Mouse (Mus musculus): ENCODE measurements around the gene Rhbdl3. TPM values are rescaled to one million over a fixed set of nuclear protein-coding genes. Genes with fewer than 3 reads are reported as not detected.

Rhbdl3 gene
- polyA plus RNA-seq, 1 experiment from 2014 or later = 0.85 TPM

DNA sequence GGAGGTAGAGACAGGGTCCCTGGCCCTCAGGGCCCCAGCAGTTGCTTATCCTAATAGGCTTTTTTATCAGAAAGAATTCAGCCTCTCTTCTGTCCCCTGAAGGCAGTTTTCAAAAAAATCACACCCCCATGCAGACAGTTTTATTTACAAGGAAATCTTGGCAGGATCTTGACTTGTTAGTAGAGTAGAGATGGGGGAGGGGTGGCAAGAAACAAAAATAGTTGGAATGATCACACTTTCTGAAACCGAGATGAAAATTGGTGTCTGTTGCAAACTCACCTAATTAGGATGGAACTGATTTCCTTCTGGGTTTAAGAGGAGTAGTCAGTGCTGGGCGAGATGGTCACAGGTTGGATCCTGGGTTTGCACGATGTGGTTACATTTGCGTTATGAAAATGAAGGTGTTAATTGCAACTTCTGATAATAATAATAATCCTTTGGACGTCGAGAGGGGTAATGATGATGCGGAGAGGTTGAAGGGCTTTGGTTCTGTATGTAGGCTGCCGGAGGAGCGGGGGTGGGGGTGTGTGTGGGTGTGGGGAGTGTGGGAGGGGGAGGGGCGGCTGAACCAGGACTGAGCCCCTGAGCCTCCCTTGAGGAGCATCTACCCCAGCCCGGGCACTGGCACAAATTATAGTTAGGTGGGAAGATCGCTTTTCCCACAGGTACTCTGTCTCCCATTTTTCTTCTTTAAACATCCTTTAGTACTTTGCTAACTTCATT lies 1.0 kb upstream of the Rhbdl3 start:
- Histone ChIP-seq H3K36me3 (no peaks in the 10 kb centered on the region), H3K4me1 (peaks cover 42% of the 10 kb centered on the region), H3K27me3 (ENCODE audit: low read depth, poor library complexity, severe bottlenecking) (peaks cover 92% of the 10 kb centered on the region), H3K9me3 (replicated peaks) (no peaks in the 10 kb centered on the region), H3K4me3 (peak overlapping the region; percentile 81), H3K27ac (no peak overlapping the region)
- 8% methylated on average over 12 of the region's 12 CpGs for WGBS
- no peak for DNase-seq (ENCODE audit: low spot score)

DNA sequence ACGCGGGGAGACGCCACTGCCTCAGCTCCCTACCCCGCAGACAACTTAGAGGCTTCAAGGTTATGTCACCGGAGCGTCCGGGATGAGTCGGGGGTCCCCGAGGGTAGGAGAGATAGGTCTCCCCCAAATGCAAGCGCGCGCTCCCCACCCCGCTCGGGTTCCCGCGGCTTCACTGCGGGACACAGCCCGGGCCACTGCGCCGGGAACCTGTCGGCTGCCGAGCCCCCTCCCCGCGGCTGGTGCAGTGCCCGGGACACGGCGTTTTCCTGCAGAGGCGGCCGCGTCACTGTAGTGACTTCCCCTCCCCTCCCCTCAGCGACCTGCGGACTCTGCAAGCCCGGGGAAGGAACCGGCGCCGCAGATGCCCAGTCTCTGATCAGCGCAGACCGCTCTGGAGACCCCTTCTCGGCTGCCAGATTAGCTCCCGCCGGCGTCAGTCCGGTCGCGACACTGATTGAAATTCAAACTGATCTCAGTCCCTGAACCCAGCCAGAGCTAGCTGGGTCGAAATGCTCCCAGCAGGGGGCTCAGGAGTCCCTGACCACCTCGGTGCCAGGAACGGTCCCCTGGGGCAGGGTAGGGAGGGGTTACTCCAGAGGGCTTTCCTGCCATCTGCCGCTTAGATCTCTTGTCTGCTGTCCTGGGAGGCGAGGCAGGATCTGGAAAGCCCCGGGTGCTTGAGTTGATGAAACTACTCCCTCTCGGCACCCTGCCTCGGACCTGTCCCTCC lies 769 bp downstream of the Rhbdl3 start:
- no peaks in the 10 kb centered on the region for H3K36me3 ChIP-seq
- H3K9me3 ChIP-seq (replicated peaks) = no peaks in the 10 kb centered on the region
- peak overlapping the region; percentile 76 for H3K27ac ChIP-seq
- peaks cover 75% of the 10 kb centered on the region for H3K27me3 ChIP-seq (ENCODE audit: low read depth, poor library complexity, severe bottlenecking)
- peaks cover 32% of the 10 kb centered on the region for H3K4me1 ChIP-seq
- peak; percentile 72 for DNase-seq (ENCODE audit: low spot score)
- peak overlapping the region; percentile 81 for H3K4me3 ChIP-seq
- 1% methylated on average over 53 of the region's 53 CpGs for WGBS

- no peak for DNase-seq (ENCODE audit: low spot score)
- H3K9me3 ChIP-seq (replicated peaks) = no peaks in the 10 kb centered on the region
- WGBS = 1% methylated on average over 9 of the region's 9 CpGs
- H3K27ac ChIP-seq = no peak overlapping the region
- H3K4me3 ChIP-seq = peak overlapping the region; percentile 81
- H3K36me3 ChIP-seq = no peaks in the 10 kb centered on the region
- H3K4me1 ChIP-seq = peaks cover 32% of the 10 kb centered on the region
- peaks cover 69% of the 10 kb centered on the region for H3K27me3 ChIP-seq (ENCODE audit: low read depth, poor library complexity, severe bottlenecking)
Measured at GRCm38 (mm10) chr11:80302046-80302390, 1.3 kb downstream of the Rhbdl3 start.

DNA sequence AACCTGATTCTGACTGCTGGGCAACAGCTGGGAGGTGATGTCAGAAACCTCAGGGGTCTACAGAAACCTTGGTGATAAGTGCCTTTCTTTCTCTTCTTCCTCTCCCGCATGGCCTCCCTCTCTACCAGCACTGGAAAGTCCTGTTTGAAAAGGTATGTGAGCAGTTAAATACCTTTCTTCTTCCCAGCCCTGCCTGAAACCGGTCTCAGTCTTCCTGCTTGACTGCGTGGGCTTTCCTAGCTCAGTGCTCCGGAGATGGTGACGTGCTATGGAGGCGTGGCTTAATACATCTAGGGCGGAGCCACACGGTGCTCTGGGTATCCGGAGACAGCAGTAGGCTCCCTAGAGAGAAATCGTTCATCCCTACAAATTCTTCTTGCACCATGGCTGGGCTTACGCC lies 1.8 kb downstream of the Rhbdl3 start:
- DNase-seq (ENCODE audit: low spot score) = peak; percentile 54
- Histone ChIP-seq H3K27ac (no peak overlapping the region), H3K27me3 (ENCODE audit: low read depth, poor library complexity, severe bottlenecking) (peaks cover 64% of the 10 kb centered on the region), H3K36me3 (no peaks in the 10 kb centered on the region), H3K4me3 (peak overlapping the region; percentile 81), H3K9me3 (replicated peaks) (no peaks in the 10 kb centered on the region), H3K4me1 (peaks cover 32% of the 10 kb centered on the region)
- 3% methylated on average over 11 of the region's 11 CpGs for WGBS

DNA sequence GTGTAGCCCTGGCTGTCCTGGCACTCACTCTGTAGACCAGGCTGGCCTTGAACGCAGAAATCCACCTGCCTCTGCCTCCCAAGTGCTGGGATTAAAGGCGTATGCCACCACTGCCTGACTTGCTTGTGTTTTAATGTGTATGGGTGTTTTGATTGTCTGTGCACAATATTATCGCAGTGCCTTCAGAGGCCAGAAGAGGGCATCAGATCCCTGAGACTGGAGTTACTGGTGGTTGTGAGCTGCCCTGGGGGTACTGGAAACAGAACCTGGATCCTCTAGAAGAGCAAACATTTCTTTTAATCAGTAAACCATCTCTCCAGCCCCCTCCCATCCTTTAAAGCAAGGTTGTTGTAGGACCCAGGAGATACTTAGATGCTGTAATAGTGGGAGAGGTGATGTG lies 3.0 kb downstream of the Rhbdl3 start:
- peaks cover 53% of the 10 kb centered on the region for H3K27me3 ChIP-seq (ENCODE audit: low read depth, poor library complexity, severe bottlenecking)
- 77% methylated on average over 3 of the region's 3 CpGs for WGBS
- H3K9me3 ChIP-seq (replicated peaks) = no peaks in the 10 kb centered on the region
- H3K36me3 ChIP-seq = no peaks in the 10 kb centered on the region
- H3K4me1 ChIP-seq = peaks cover 32% of the 10 kb centered on the region
- DNase-seq (ENCODE audit: low spot score) = no peak
- H3K27ac ChIP-seq = no peak overlapping the region
- H3K4me3 ChIP-seq = no peak overlapping the region

DNA sequence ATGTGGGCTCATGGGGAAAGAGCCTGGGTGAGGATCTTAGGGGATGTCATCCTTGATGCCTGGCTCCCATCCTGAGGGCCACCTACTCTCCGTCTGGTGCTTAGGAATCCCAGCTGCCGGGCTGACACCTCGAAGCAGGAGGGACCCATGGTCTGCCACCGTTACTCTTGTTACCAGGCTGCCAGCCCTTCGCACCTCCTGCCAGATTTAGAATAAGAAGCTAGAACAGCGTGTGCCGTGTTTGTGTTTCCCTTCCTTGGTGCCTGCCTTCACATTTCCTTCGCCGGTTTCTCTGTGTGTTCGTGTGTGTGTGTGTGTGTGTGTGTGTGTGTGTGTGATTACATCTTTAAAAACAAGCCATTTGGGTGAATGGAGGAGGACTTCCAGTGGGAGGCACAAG lies 4.1 kb downstream of the Rhbdl3 start:
- Histone ChIP-seq H3K4me1 (peaks cover 29% of the 10 kb centered on the region), H3K36me3 (no peaks in the 10 kb centered on the region), H3K27me3 (ENCODE audit: low read depth, poor library complexity, severe bottlenecking) (peaks cover 42% of the 10 kb centered on the region), H3K9me3 (replicated peaks) (no peaks in the 10 kb centered on the region), H3K27ac (no peak overlapping the region), H3K4me3 (no peak overlapping the region)
- WGBS = 74% methylated on average over 10 of the region's 10 CpGs
- DNase-seq (ENCODE audit: low spot score) = no peak

- Histone ChIP-seq H3K27ac (no peak overlapping the region), H3K4me1 (peaks cover 18% of the 10 kb centered on the region), H3K27me3 (ENCODE audit: low read depth, poor library complexity, severe bottlenecking) (peaks cover 9% of the 10 kb centered on the region), H3K36me3 (no peaks in the 10 kb centered on the region), H3K4me3 (no peak overlapping the region), H3K9me3 (replicated peaks) (no peaks in the 10 kb centered on the region)
- no peak for DNase-seq (ENCODE audit: low spot score)
- 61% methylated on average over 6 of the region's 6 CpGs for WGBS
Measured at GRCm38 (mm10) chr11:80308537-80308936, 7.8 kb downstream of the Rhbdl3 start.

- no peaks in the 10 kb centered on the region for H3K9me3 ChIP-seq (replicated peaks)
- no peak overlapping the region for H3K4me3 ChIP-seq
- 85% methylated on average over 4 of the region's 4 CpGs for WGBS
- H3K36me3 ChIP-seq = no peaks in the 10 kb centered on the region
- peaks cover 18% of the 10 kb centered on the region for H3K4me1 ChIP-seq
- DNase-seq (ENCODE audit: low spot score) = no peak
- peaks cover 4% of the 10 kb centered on the region; the same call in 1 of the 2 replicates for H3K27me3 ChIP-seq (ENCODE audit: low read depth, poor library complexity, severe bottlenecking)
- H3K27ac ChIP-seq = no peak overlapping the region
Measured at GRCm38 (mm10) chr11:80311271-80311670, 10.6 kb downstream of the Rhbdl3 start.

- no peaks in the 10 kb centered on the region for H3K9me3 ChIP-seq (replicated peaks)
- WGBS = 41% methylated on average over 2 of the region's 2 CpGs
- H3K27ac ChIP-seq = no peak overlapping the region
- DNase-seq (ENCODE audit: low spot score) = no peak
- H3K4me3 ChIP-seq = no peak overlapping the region
- peaks cover 4% of the 10 kb centered on the region; the same call in 1 of the 2 replicates for H3K27me3 ChIP-seq (ENCODE audit: low read depth, poor library complexity, severe bottlenecking)
- H3K4me1 ChIP-seq = peaks cover 18% of the 10 kb centered on the region
- H3K36me3 ChIP-seq = no peaks in the 10 kb centered on the region
Measured at GRCm38 (mm10) chr11:80312049-80312448, 11.3 kb downstream of the Rhbdl3 start.

DNA sequence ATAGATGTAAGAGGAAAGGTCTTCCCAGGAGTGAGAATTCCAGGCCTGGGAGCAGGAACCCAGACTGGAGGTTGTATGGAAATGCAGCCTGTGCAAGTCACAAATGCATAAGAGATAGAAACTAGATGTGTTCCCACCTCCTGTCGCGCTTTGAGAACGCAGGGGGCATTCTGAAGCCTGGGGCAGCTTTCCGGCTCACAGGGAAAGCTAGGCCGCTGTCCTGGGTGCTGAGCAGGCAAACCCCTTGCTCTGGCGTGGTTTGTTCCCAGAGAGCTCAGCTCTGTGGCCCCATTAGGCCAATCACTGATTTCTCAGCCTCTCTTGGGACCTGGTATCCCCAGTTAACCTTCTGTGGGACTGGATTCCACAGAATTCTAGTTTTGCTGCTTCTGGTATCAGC lies 11.9 kb downstream of the Rhbdl3 start:
- H3K27me3 ChIP-seq (ENCODE audit: low read depth, poor library complexity, severe bottlenecking) = peaks cover 4% of the 10 kb centered on the region; the same call in 1 of the 2 replicates
- WGBS = 3% methylated on average over 6 of the region's 6 CpGs
- peak; percentile 58 for DNase-seq (ENCODE audit: low spot score)
- peaks cover 18% of the 10 kb centered on the region for H3K4me1 ChIP-seq
- no peaks in the 10 kb centered on the region for H3K36me3 ChIP-seq
- no peak overlapping the region for H3K4me3 ChIP-seq
- no peak overlapping the region for H3K27ac ChIP-seq
- H3K9me3 ChIP-seq (replicated peaks) = no peaks in the 10 kb centered on the region

GRCm38 (mm10) chr11:80313462-80313861 lies 12.8 kb downstream of the Rhbdl3 start:
- no peak overlapping the region for H3K4me3 ChIP-seq
- peaks cover 18% of the 10 kb centered on the region for H3K4me1 ChIP-seq
- DNase-seq (ENCODE audit: low spot score) = no peak
- H3K36me3 ChIP-seq = no peaks in the 10 kb centered on the region
- 82% methylated on average over 1 of the region's 1 CpGs for WGBS
- peaks cover 4% of the 10 kb centered on the region; the same call in 1 of the 2 replicates for H3K27me3 ChIP-seq (ENCODE audit: low read depth, poor library complexity, severe bottlenecking)
- H3K27ac ChIP-seq = no peak overlapping the region
- H3K9me3 ChIP-seq (replicated peaks) = no peaks in the 10 kb centered on the region

GRCm38 (mm10) chr11:80313944-80314343 lies 13.2 kb downstream of the Rhbdl3 start:
- no peak overlapping the region for H3K4me3 ChIP-seq
- DNase-seq (ENCODE audit: low spot score) = no peak
- H3K36me3 ChIP-seq = no peaks in the 10 kb centered on the region
- H3K27ac ChIP-seq = no peak overlapping the region
- peaks cover 18% of the 10 kb centered on the region for H3K4me1 ChIP-seq
- WGBS = 80% methylated on average over 4 of the region's 4 CpGs
- no peaks in the 10 kb centered on the region for H3K9me3 ChIP-seq (replicated peaks)
- peaks cover 4% of the 10 kb centered on the region; the same call in 1 of the 2 replicates for H3K27me3 ChIP-seq (ENCODE audit: low read depth, poor library complexity, severe bottlenecking)

Measured in limb, embryonic 10.5 days (tissue).